Mouse (Mus musculus) right cerebral cortex, postnatal 10 days (tissue): Measurements from ENCODE around the gene Paip2b.
"Not testable (repeated sequence)": the region's sequence is repeated elsewhere in the genome, so short reads cannot be mapped to it uniquely, and the experiment has no call there.

Source experiments
- DNase-seq, 2 experiments: peaks; one replicate each; pipeline ENCODE4 v3.0.0; 2021; ENCODE audit warnings: low spot score in 2 of 2

The Paip2b gene

GRCm38 (mm10) chr6:83802033-83802432 lies 29.5 kb downstream of the Paip2b start:
- peak; percentile 45 to 54 for DNase-seq

- peak in 1 of 2 experiments; percentile 30 for DNase-seq
Observed at GRCm38 (mm10) chr6:83796686-83797085, 34.9 kb downstream of the Paip2b start.

GRCm38 (mm10) chr6:83795492-83795900 lies 36.0 kb downstream of the Paip2b start:
- DNase-seq = peak; percentile 70 to 80

- peak; percentile 95 to 97 for DNase-seq
Observed at GRCm38 (mm10) chr6:83794760-83795296, 36.7 kb downstream of the Paip2b start, which contains the start of gene Nagk. Nagk (plus strand) TSS chr6:83794982.

DNA sequence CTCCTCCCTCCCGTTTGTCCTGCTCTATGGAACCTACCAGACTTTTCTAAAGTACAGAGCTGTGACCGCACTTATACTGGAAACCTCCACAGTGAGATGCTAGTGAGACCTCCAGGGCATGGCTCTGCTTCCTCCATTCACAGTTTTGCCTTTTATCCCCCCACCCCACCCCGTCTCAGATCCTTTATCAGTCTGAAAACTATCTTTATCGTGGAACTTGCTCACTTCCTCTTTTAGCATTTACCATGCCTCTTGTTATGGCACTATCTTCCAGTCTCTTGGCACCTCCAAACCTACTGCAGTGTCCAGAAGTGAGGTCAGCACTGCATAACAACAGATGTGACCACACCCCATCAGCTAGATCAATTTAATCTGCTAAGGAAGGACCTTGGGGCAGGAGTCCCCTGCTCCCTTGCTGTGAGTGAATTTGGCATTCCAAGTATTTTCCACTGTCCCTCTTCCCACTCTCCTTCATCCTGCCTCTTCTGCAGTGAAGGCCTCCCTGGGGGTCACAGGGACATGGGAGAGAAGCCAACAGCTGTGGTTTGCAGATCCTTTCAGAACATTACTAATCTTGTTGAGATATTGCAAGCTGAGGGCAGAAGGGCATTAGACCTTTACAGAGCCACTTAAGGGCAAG lies 40.2 kb downstream of the Paip2b start:
- no peak for DNase-seq

DNA sequence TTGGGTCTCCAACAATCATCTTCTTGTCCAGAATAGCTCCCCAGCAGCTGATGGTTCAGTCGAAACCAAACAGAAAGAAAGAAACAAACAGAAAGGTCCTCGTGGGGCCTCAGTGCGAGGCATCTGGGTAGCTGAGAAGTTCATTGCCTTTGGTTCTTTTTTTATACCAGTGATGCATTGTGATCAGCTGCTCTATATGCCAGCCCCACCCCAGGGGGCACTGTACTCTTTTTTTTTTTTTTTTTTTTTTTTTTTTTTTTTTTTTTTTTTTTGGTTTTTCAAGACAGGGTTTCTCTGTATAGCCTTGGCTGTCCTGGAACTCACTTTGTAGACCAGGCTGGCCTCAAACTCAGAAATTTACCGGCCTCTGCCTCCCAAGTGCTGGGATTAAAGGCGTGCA lies 41.0 kb downstream of the Paip2b start:
- DNase-seq = not testable (repeated sequence)

DNA sequence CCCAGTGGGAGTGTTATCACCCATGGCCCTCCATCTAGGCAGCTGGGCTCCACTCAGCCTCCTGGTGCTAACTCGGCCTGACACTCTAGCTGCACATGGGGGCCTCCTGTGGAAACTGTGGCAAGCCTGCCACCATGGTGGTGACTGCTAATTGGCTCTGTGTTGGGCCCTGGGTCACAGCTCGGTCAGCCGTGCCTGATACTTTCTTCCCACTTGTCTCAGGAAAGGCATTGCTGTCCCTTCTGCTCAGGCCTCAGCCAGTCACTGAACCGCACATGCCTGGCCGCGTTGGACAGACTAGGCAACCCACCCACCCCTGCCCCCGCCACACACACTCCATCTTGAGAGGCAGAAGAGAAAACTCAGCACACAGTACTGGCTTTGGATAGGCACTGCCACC lies 43.0 kb downstream of the Paip2b start:
- no peak for DNase-seq

- DNase-seq = no peak
Observed at GRCm38 (mm10) chr6:83786426-83786825, 45.1 kb downstream of the Paip2b start.

DNA sequence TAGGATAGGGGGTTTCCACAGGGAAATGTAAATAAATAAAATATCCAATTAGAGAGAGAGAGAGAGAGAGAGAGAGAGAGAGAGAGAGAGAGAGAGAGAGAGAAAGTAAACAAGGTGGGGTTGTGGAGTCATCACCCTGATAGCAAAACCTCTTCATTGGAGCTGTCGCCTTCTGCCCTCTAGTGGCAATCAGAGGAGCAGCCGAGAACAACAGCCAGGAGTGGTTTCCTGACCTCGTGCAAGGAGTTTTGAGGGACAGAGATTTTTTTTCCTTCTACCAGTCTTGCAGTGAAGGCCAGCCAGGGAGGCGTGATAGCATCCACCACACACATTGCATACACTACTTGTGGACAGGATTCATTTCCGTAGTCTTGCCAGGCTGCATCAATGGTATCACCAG lies 52.5 kb downstream of the Paip2b start:
- peak in 1 of 2 experiments; percentile 59 for DNase-seq

DNA sequence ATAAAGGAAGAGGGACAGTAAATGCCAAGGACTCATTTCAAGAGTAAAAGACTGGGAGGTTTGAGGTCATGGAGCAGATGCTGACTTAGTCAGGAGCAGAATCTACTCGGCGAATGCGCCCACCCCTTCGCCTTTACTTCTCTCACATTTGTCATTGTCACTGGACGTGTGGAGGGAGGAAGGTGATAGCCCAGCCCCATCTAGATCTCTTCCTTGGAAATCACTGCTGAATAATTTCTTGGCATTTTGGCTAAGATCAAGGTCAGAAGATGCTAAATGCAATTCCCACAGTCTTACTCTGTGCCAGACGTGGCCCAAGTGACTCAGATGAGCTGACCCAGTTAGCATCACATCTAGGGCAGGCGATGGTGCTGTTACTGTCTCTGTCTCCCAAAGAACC lies 53.2 kb downstream of the Paip2b start:
- DNase-seq = no peak

DNA sequence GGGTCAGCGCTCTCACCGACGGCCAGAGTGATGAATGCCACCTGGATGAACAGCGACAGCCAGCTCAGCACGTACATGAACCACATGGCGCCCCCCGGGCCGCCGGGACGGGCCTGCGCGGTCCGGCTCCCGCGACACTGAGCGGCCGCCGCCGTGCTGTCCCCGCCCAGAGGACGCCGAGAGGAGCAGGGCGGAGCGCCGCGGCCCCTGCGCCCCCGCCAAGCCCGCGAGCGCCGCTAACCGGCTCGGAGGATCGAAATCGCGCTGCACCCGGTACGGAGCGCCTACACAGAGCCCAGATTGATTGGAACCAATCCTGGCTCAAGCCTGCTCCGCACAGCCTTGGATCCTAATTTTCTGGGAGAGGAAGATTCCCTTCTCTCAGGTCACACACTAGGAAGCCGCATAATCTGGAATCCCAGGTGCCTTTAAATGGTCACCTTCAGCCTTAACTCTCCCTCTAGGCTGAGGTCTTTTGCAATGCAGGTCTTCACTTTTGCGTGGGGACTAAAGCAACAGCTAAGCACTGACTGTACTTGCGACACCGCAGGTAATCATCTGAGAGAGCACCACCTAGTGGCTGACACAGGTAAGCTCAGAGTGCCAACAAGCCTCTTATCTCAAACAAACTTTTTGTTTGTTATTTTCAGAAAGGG lies 55.8 kb downstream of the Paip2b start, which contains the start of gene Tex261:
Tex261 (minus strand) TSS at position 176 of the 656 bp plus-strand sequence.
- peak; percentile 94 for DNase-seq

- DNase-seq = peak in 1 of 2 experiments; percentile 43
Observed at GRCm38 (mm10) chr6:83774781-83775563, 56.6 kb downstream of the Paip2b start.

DNA sequence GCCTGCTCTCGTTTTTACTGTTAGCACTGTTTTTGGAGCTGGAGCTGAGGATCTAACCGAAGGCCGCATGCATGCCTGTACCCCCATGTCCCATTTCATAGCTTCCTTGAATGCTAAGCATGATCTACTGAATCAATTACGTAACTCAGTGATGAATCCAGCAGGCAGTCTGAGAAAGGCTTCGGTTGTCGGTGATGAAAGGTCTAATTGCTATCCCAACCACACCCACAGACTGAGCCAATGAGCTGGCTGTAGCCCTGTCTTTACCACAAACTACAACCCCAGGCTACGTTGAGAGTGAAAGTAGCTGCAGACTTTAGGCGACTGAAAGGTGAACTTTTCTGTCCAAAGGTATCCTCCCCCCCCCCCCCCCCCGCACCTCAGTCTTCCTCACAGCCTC lies 57.4 kb downstream of the Paip2b start:
- no peak for DNase-seq

GRCm38 (mm10) chr6:83768485-83768884 lies 63.1 kb downstream of the Paip2b start:
- DNase-seq = no peak

DNA sequence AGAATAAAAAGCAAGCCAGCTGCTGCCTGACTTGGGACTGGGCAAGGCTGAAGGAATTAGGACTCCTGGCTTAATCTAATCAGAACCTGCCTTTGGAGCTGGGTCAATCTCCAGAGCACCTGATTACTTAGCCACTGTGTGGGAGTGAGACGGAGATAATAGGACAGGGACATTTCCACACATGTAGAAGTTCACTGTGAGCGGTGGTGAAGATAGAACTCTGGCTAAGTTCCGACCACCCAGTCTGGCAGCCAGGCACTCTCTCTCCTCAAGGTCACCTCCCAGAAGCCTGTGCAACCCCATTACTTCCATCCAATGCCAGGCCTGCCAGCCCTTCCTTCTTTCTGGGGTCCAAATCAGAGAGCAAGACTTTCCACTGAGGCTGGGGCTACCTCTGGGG lies 64.6 kb downstream of the Paip2b start:
- no peak for DNase-seq

DNA sequence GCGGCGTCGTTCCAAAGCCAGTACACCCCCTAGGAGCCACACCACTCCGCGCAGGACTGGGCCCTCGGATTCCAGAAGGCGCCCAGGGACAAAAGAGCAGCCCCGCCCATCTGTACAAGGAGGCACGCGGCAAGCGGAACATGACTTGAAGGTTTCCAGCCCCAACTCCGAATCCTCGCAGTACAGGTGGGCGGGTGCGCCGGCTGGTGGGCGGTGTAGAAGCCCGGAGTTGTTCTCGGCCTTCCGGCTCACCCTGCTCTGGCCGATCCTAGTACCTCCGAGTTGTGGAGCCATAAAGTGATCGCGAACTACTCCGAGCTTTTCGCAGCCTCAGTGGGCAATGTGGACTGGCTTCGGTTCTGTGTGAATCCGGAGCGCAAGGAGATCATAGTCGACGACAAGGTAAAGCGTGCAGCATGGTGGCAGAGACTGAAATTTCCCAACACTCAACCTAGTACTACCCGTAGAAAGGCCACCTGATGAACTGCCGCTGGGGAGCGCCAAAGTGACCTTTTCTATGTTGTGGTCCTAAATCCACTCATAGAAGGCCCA lies 68.6 kb downstream of the Paip2b start:
- no peak for DNase-seq

- no peak for DNase-seq
Observed at GRCm38 (mm10) chr6:83762344-83762743, 69.2 kb downstream of the Paip2b start, which contains the start of gene Ankrd53. Ankrd53 (plus strand) TSS chr6:83762644.

- DNase-seq = no peak
Observed at GRCm38 (mm10) chr6:83756051-83756450, 75.5 kb downstream of the Paip2b start.
